Mouse (Mus musculus) limb, embryonic 10.5 days (tissue): ENCODE measurements around the gene Vmn1r63. TPM values are rescaled to one million over a fixed set of nuclear protein-coding genes. Genes with fewer than 3 reads are reported as not detected.
"Not testable (repeated sequence)": the region's sequence is repeated elsewhere in the genome, so short reads cannot be mapped to it uniquely, and the experiment has no call there.

Experiments
- DNase-seq: peaks from one replicate; pipeline ENCODE4 v3.0.0-alpha.2; 2017; ENCODE audit warnings: low spot score
- H3K27ac ChIP-seq: fragments of 300-500 bp; sonication (generic); 2 replicates; pipeline ENCODE4 v1.5.1; 2016; ENCODE audit warnings: mild to moderate bottlenecking
- H3K27me3 ChIP-seq: fragments of 300-500 bp; sonication (generic); 2 replicates; pipeline ENCODE4 v1.6.1; 2016; ENCODE audit warnings: low read depth, mild to moderate bottlenecking; ENCODE audit not compliant: poor library complexity, severe bottlenecking
- H3K36me3 ChIP-seq: fragments of 300-500 bp; sonication (generic); 2 replicates; pipeline ENCODE4 v1.6.1; 2016; ENCODE audit warnings: mild to moderate bottlenecking, moderate library complexity
- H3K4me1 ChIP-seq: fragments of 300-500 bp; sonication (generic); 2 replicates; pipeline ENCODE4 v1.6.1; 2016
- H3K4me3 ChIP-seq: fragments of 300-500 bp; sonication (generic); 2 replicates; pipeline ENCODE4 v1.5.1; 2016; ENCODE audit warnings: mild to moderate bottlenecking, moderate library complexity
- H3K9me3 ChIP-seq: fragments of 300-500 bp; sonication (generic); replicated peaks from 2 replicates; pipeline ENCODE4 v1.6.1; 2016; ENCODE audit warnings: mild to moderate bottlenecking
- WGBS: fragments of 180-500 bp; shearing (Covaris S2); methylation state at CpG from one replicate; pipeline ENCODE4 v1.1.7; 2016; 5-methylcytosine and 5-hydroxymethylcytosine counted together
- polyA plus RNA-seq: library from polyadenylated mRNA; unstranded; fragments of >200 nt; fragmentation: Nextera tagmentation; extraction: Ambion mirVana; gene quantifications from 2 replicates; pipeline ENCODE4 v1.2.1, GENCODE M21; 2016

Gene Vmn1r63
- not detected in 2 replicates for polyA plus RNA-seq

DNA sequence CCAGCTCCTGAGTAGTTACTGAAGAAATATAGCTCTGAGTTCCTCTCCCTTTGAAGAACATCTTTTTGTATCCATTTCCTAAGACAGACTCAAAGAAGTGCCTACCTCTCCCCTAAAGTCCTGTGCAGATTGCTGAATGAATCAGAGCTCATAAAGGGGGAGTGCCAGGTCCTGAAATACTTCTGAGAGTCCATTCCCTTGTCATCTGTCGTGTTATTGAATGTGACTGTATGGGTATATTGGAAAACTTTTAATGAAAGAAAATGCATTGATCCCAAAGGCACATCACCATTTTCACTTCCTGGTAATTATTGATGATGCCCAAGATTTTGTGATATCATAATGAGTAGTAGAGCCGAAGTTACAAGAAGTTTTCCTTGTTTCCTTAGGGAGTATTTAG is at the start of gene Vmn1r63:
TSS of gene Vmn1r63 (minus strand) at position 101 of the 400 bp plus-strand sequence.
- H3K4me1 ChIP-seq, H3K27me3 ChIP-seq, H3K36me3 ChIP-seq, H3K4me3 ChIP-seq, H3K9me3 ChIP-seq, H3K27ac ChIP-seq, DNase-seq: not testable (repeated sequence)
- WGBS = no CpG with 5 or more reads among the region's 2 CpGs

Other genes starting within 250 kb of the Vmn1r63 start
- not detected in 2 replicates for gene Vmn1r61, start 192.2 kb downstream of the Vmn1r63 start, polyA plus RNA-seq
- gene Vmn1r62, start 131.8 kb downstream of the Vmn1r63 start, polyA plus RNA-seq = not detected in 2 replicates
- gene Vmn1r64, start 79.1 kb upstream of the Vmn1r63 start, polyA plus RNA-seq = not detected in 2 replicates
- not detected in 2 replicates for gene Vmn1r65, start 205.6 kb upstream of the Vmn1r63 start, polyA plus RNA-seq
- not detected in 2 replicates for gene Nlrp4c, start 239.7 kb upstream of the Vmn1r63 start, polyA plus RNA-seq